Mouse (Mus musculus) liver, postnatal 0 days (tissue): ENCODE results near the gene Bcr.

Experiments
- CTCF ChIP-seq: sonication (generic); IDR thresholded peaks from 2 replicates; pipeline ENCODE4 v1.5.1; 2016; ENCODE audit warnings: antibody characterized with exemption, low read depth
- EP300 ChIP-seq: IDR thresholded peaks from 2 replicates; pipeline ENCODE4 v1.6.1; 2016; ENCODE audit warnings: antibody characterized with exemption, low read depth, mild to moderate bottlenecking

- TF ChIP-seq CTCF (no peak), EP300 (no peak)
These were observed 28.1 kb downstream of the Bcr start for GRCm38 (mm10) chr10:75088471-75088870.
